Mouse (Mus musculus) embryonic facial prominence, embryonic 12.5 days (tissue): ENCODE measurements at regions not wholly inside any gene's neighbourhood (a gene's known extent, or its start where the extent isn't known, plus 50 kb on each side); places are given as distances from the start of the nearest gene placed in this dataset.

ENCODE experiments used
- ATAC-seq: fragments of 200-750 bp; cut with Nextera tagmentation; 2 replicates; pipeline ENCODE4 v1.8.0; 2017; ENCODE audit not compliant: insufficient number of reproducible peaks, insufficient read depth, low FRiP score, low TSS enrichment
- H3K27ac ChIP-seq: fragments of 300-500 bp; sonication (generic); 2 replicates; pipeline ENCODE4 v1.5.1; 2016; ENCODE audit warnings: mild to moderate bottlenecking
- H3K27me3 ChIP-seq: fragments of 300-500 bp; sonication (generic); 2 replicates; pipeline ENCODE4 v1.6.1; 2016; ENCODE audit warnings: mild to moderate bottlenecking, moderate library complexity
- H3K36me3 ChIP-seq: fragments of 300-500 bp; sonication (generic); 2 replicates; pipeline ENCODE4 v1.6.1; 2016; ENCODE audit warnings: mild to moderate bottlenecking
- H3K4me1 ChIP-seq: fragments of 300-500 bp; sonication (generic); 2 replicates; pipeline ENCODE4 v1.6.1; 2016
- H3K4me2 ChIP-seq: fragments of 300-500 bp; sonication (generic); replicated peaks from 2 replicates; pipeline ENCODE4 v1.6.1; 2016; ENCODE audit warnings: mild to moderate bottlenecking, moderate library complexity
- H3K4me3 ChIP-seq: fragments of 300-500 bp; sonication (generic); 2 replicates; pipeline ENCODE4 v1.5.1; 2016; ENCODE audit warnings: mild to moderate bottlenecking
- H3K9ac ChIP-seq: fragments of 300-500 bp; sonication (generic); 2 replicates; pipeline ENCODE4 v1.6.1; 2016; ENCODE audit warnings: mild to moderate bottlenecking, moderate library complexity
- H3K9me3 ChIP-seq: fragments of 300-500 bp; sonication (generic); 2 replicates; pipeline ENCODE4 v1.6.1; 2016; ENCODE audit warnings: mild to moderate bottlenecking, moderate library complexity
- WGBS: fragments of 180-500 bp; shearing (Covaris S2); methylation state at CpG from one replicate; pipeline ENCODE4 v1.1.7; 2016; 5-methylcytosine and 5-hydroxymethylcytosine counted together

DNA sequence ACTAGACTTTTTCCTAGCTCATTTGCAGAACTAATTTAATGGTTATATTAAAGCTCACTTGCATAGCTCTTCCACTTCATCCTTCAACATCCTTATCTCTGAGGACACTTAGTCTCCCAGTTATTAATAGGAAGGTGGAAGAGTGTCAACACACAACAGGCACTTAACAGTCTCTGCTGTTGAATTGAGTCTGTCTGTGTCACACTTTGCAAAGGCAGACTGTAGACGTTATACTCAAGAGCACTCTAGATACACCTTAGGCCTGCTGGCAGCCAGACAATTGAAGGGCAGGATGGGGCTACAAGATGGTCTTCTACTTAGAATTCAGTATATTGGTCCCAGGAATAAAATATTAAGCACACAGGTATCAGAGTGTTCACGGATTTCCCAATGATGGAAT is 172.6 kb upstream of the F930015N05Rik start:
- Histone ChIP-seq H3K27me3 (no peaks in the 10 kb centered on the region), H3K4me2 (no peak overlapping the region), H3K4me3 (no peak overlapping the region), H3K27ac (no peak overlapping the region), H3K9ac (no peak overlapping the region), H3K9me3 (no peaks in the 10 kb centered on the region), H3K36me3 (no peaks in the 10 kb centered on the region), H3K4me1 (no peaks in the 10 kb centered on the region)
- WGBS = 75% methylated on average over 2 of the region's 2 CpGs
- ATAC-seq = no peak

DNA sequence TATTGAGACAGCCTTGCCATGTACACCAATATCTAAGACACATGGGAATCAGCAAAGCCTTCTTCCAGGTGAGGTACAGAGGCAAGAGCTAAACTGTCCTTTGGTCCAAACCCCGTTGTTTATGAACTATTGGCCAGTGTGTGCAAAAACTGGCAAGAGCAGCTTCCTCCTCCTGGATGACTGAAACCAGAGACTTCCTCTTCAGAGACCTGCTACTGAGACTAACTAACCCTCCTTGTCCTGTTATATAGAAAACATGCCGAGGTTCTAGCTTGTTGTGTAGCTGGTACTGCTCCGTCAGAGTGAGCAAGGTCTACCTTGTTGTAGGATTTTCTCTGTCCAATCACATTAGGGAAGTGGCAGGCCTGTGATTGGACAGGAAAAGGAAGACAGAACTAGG is 174.3 kb upstream of the F930015N05Rik start:
- Histone ChIP-seq H3K36me3 (no peaks in the 10 kb centered on the region), H3K9me3 (no peaks in the 10 kb centered on the region), H3K4me3 (no peak overlapping the region), H3K27ac (no peak overlapping the region), H3K9ac (no peak overlapping the region), H3K4me2 (no peak overlapping the region), H3K27me3 (no peaks in the 10 kb centered on the region), H3K4me1 (no peaks in the 10 kb centered on the region)
- 79% methylated on average over 3 of the region's 3 CpGs for WGBS
- no peak for ATAC-seq

DNA sequence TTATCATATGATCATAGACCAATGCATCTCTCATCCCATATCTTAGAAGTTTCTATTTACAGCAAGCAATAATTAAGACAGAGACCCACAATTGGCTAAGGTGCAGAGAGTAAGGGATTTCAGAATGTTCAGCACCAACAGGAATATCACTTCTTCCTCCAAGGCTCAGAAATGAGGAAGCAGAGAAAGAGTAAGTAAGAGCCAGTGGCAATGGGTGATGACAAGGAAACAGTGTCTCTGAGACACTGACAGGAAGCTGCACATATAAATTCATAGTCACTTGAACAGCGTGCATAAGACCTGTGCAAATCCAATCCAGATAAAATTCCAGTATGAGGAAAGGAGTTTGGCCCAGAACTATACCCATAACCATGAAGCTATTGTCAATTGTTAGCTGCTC is 178.7 kb upstream of the F930015N05Rik start:
- Histone ChIP-seq H3K9ac (no peak overlapping the region), H3K27ac (no peak overlapping the region), H3K27me3 (no peaks in the 10 kb centered on the region), H3K4me3 (no peak overlapping the region), H3K36me3 (no peaks in the 10 kb centered on the region), H3K4me2 (no peak overlapping the region), H3K9me3 (no peaks in the 10 kb centered on the region), H3K4me1 (0 out of 2 replicates have a peak, but pooled peaks cover 6% of the 10 kb centered on the region)
- 89% methylated on average over 1 of the region's 1 CpGs for WGBS
- ATAC-seq = no peak

DNA sequence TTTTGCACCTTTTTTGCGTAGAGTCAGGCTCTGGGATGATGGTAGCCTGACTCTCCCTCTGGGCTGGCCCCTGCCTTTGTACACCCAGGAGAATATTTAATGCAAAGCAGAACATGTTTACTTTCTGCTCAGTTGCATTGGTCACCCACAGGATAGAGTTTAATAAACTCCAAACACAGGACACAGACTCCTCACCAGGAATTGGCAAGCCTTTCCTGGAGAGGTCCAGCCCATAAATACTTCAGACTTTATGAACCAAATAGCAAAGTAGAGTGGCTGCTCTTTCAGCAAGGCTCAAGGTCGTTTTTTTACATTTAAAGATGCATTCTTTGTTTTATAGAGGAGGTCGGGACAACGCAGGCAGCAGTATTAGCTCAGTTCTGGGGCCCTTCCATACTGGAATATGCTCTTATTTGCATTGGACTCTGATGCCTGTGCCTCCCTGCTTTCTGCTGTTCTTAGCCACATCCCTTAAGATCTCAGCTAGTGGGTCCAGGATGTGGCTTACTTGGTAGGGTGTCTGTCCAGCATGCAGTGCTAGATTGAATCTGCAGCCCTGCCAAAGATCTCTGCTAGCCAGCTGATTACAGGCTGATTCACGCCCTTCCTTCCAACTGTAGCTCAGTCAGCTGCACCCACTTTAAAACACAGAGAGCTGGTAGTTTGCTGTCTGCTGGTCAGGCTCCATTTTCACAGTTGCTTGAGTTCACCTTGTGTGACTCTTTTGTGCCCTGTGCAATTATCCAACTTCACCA is 182.4 kb upstream of the F930015N05Rik start:
- Histone ChIP-seq H3K4me3 (no peak overlapping the region), H3K4me2 (no peak overlapping the region), H3K27ac (no peak overlapping the region), H3K4me1 (0 out of 2 replicates have a peak, but pooled peaks cover 6% of the 10 kb centered on the region), H3K9me3 (no peaks in the 10 kb centered on the region), H3K27me3 (no peaks in the 10 kb centered on the region), H3K9ac (no peak overlapping the region), H3K36me3 (no peaks in the 10 kb centered on the region)
- 58% methylated on average over 5 of the region's 5 CpGs for WGBS
- ATAC-seq = no peak

DNA sequence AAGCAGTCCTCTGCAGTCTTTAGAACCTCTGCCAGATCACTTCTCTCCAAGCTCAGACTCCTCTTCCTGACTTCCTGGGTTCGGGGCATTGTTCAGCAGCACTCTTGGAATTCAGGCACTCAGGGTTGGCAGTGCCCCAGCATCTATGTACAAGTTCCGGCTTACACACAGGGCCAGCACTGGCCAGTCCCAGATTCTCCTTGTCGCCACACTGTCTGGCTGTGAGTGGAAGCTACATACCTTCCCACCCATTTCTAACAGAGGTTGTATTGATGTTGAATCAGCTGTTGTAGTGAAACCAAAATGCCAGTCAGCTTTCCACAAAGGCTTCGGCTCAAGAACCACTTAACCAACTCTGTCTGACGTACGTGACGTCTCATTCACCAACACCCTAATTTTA is 190.7 kb upstream of the F930015N05Rik start:
- Histone ChIP-seq H3K36me3 (no peaks in the 10 kb centered on the region), H3K9ac (no peak overlapping the region), H3K4me3 (no peak overlapping the region), H3K27me3 (no peaks in the 10 kb centered on the region), H3K27ac (no peak overlapping the region), H3K4me1 (no peaks in the 10 kb centered on the region), H3K9me3 (no peaks in the 10 kb centered on the region), H3K4me2 (no peak overlapping the region)
- no peak for ATAC-seq
- 90% methylated on average over 7 of the region's 7 CpGs for WGBS

DNA sequence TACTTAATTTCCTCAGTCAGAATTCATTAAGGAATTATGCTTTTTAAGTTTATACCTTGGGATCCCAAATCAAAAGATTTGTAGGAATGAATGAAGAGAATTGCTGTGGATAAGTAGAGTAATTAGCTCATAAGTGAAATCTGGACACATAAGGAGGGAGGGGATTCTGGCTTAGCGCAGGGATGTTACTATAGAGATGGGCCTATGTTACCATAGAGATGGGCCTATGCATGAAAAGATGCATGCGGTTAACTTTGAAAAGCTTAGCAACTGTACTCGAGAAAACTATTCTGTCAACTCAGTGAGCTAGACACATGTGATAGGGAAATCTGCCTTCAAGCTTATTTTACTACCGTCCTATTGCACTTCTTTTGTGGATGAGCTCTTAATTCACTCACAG is 204.5 kb upstream of the F930015N05Rik start:
- H3K27ac ChIP-seq = no peak overlapping the region
- no peak overlapping the region for H3K4me2 ChIP-seq
- no peaks in the 10 kb centered on the region for H3K4me1 ChIP-seq
- no peak overlapping the region for H3K9ac ChIP-seq
- ATAC-seq = no peak
- no peaks in the 10 kb centered on the region for H3K36me3 ChIP-seq
- H3K27me3 ChIP-seq = no peaks in the 10 kb centered on the region
- no peak overlapping the region for H3K4me3 ChIP-seq
- 0 out of 2 replicates have a peak, but pooled peaks cover 3% of the 10 kb centered on the region for H3K9me3 ChIP-seq
- WGBS = 89% methylated on average over 4 of the region's 4 CpGs

DNA sequence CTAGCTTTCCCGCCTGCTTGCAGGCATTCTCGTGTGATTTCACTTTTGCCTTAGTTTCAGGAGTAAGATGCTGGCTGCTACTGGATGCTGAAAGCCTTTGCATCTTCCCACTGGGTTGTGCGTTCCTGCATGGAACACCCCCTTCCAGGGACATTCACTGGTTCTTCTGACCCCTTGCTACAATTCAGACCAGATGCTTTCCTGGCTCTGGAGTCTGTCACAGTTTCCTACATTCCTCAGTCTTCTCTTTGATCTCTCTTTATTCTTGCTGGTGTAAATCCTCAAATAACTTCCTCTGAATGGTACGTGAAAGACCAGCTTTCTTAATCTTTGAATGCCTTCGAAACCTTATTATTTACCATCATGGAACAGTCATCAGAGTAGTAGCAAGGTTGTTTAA is 206.7 kb upstream of the F930015N05Rik start:
- H3K9ac ChIP-seq = no peak overlapping the region
- H3K4me2 ChIP-seq = no peak overlapping the region
- no peaks in the 10 kb centered on the region for H3K4me1 ChIP-seq
- 32% methylated on average over 5 of the region's 5 CpGs for WGBS
- no peaks in the 10 kb centered on the region for H3K27me3 ChIP-seq
- H3K9me3 ChIP-seq = no peaks in the 10 kb centered on the region
- H3K4me3 ChIP-seq = no peak overlapping the region
- H3K36me3 ChIP-seq = no peaks in the 10 kb centered on the region
- no peak overlapping the region for H3K27ac ChIP-seq
- no peak for ATAC-seq

DNA sequence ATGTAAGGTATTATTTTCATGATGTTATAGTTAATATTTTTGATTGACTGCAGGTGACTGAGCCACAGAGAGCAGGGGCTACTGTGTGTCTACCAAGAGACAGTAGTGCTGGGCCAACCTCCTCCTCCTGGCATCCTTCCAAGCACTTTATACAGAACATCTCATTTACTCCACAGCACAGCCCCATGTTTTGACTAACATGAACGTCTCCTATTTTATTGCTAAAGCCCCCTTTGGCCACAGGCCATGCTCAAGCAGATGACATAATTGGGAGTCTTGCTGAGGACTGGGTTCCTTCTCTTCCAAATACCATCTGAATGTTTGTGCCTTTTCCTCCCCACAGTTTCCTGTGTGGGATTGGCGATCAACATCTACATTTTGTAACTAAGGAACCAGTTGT is 211.5 kb upstream of the F930015N05Rik start:
- no peaks in the 10 kb centered on the region for H3K9me3 ChIP-seq
- WGBS = 58% methylated on average over 2 of the region's 2 CpGs
- H3K27ac ChIP-seq = no peak overlapping the region
- H3K27me3 ChIP-seq = no peaks in the 10 kb centered on the region
- no peak overlapping the region for H3K4me3 ChIP-seq
- no peaks in the 10 kb centered on the region for H3K36me3 ChIP-seq
- H3K4me1 ChIP-seq = peaks cover 5% of the 10 kb centered on the region; the same call in 1 of the 2 replicates
- no peak for ATAC-seq
- no peak overlapping the region for H3K4me2 ChIP-seq
- no peak overlapping the region for H3K9ac ChIP-seq

DNA sequence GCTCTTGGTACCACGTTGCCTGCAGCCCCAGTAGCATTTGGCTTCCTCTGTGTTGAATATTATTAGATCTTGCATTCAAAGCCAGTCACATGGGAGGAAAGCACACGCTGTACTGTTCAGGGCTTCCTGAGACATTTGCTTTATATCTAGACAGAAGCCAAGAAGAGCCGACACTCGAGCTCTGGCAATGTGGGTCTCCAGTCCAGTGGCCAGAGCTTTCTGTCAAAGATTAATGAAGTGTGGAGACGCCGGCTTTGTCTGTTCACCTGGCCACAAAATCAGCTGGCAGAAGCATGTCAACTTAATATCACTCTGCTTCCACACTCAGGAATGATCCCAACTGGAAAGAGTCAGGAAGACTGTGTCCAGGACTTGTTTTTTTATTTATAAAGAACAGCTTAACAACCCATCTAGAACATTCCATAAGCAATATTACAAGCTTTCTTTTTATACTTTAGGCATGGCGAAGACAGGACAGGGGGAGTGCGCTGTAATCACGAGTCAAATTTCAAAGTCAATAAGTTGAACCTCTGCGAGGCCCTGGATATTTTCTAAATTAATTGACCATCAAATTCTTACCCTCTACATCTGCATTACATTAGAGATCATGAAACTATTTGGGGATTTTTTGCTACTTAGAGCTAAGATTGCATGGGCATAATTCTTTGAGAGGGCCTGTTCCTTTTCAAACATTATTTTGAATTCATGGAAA is 214.3 kb upstream of the F930015N05Rik start:
- Histone ChIP-seq H3K9ac (no peak overlapping the region), H3K36me3 (no peaks in the 10 kb centered on the region), H3K4me2 (no peak overlapping the region), H3K4me3 (no peak overlapping the region), H3K27me3 (no peaks in the 10 kb centered on the region), H3K4me1 (peaks cover 8% of the 10 kb centered on the region; the same call in 1 of the 2 replicates), H3K9me3 (no peaks in the 10 kb centered on the region), H3K27ac (peak overlapping the region; percentile 64)
- 29% methylated on average over 10 of the region's 10 CpGs for WGBS
- no peak for ATAC-seq

DNA sequence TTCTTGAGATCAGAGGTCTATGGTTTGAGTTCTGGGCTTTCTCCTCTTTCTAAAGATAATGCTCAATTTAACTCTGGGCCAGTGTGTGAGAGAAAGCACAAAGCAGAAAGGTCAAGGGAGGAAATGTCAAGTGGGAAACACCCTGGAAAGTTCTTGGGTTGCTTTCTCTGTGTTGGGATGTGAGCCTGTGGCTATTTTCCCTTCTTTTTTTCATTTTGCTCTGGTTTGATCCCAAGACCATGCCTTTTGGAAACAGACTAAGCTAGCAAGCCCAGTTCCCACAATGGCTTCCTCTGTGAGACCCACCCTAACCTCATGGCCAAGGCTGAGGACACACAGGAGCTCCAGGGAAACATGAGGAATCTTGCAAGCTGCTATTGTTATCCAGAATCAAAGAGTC is 216.4 kb upstream of the F930015N05Rik start:
- no peak for ATAC-seq
- H3K4me2 ChIP-seq = no peak overlapping the region
- H3K27me3 ChIP-seq = no peaks in the 10 kb centered on the region
- H3K4me1 ChIP-seq = peaks cover 8% of the 10 kb centered on the region; the same call in 1 of the 2 replicates
- no peak overlapping the region for H3K4me3 ChIP-seq
- H3K27ac ChIP-seq = no peak overlapping the region
- no peaks in the 10 kb centered on the region for H3K9me3 ChIP-seq
- H3K9ac ChIP-seq = no peak overlapping the region
- H3K36me3 ChIP-seq = no peaks in the 10 kb centered on the region

DNA sequence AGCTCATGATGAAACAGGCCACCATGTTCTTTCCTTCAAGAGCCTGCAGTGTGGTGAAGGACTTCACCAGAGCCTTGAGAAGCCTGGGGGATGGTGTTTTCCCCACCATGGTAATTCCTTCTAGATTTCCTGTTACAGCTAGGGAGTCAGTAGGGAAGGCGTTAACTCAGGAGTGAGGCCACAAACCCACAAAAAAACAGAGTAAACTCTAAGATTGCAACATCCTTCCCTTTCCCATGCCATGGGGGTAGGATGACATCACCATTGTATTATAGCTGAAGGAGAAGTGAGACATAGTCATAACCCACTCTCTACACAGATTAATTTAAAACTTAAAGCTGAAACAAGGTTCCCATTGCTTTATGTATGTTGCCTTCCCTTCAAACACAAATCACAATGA is 218.7 kb upstream of the F930015N05Rik start:
- 83% methylated on average over 1 of the region's 1 CpGs for WGBS
- no peak overlapping the region for H3K9ac ChIP-seq
- no peak for ATAC-seq
- H3K27me3 ChIP-seq = no peaks in the 10 kb centered on the region
- H3K27ac ChIP-seq = no peak overlapping the region
- H3K9me3 ChIP-seq = no peaks in the 10 kb centered on the region
- H3K4me3 ChIP-seq = no peak overlapping the region
- no peak overlapping the region for H3K4me2 ChIP-seq
- H3K4me1 ChIP-seq = peaks cover 8% of the 10 kb centered on the region; the same call in 1 of the 2 replicates
- H3K36me3 ChIP-seq = no peaks in the 10 kb centered on the region

DNA sequence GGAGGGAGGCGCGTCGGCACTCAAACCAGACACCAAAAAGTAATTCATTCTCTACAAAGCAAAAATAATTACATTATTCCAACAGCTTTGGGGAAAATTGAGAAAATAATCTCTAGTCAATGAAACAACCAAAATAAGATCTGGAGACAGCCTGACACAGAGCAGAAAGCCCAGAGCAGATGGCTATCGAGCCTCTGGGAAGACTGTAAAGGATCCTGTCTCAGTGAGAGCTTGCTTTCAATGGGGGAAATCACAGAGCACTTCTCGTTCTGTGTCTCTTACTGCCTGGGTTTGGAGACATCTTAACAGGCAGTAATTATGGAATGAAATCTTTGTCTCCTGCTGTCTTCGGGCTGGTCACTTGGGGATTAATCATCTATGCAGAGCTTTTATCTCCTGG is 226.7 kb upstream of the F930015N05Rik start:
- no peaks in the 10 kb centered on the region for H3K36me3 ChIP-seq
- peaks cover 8% of the 10 kb centered on the region; the same call in 1 of the 2 replicates for H3K4me1 ChIP-seq
- WGBS = 21% methylated on average over 6 of the region's 6 CpGs
- no peaks in the 10 kb centered on the region for H3K9me3 ChIP-seq
- no peak overlapping the region for H3K27ac ChIP-seq
- no peaks in the 10 kb centered on the region; the same call in 1 of the 2 replicates for H3K27me3 ChIP-seq
- H3K4me3 ChIP-seq = no peak overlapping the region
- H3K9ac ChIP-seq = no peak overlapping the region
- no peak overlapping the region for H3K4me2 ChIP-seq
- no peak for ATAC-seq
